Mouse (Mus musculus): ENCODE data around the gene Pstpip1.

GRCm38 (mm10) chr9:56074863-56075262 lies 14.9 kb upstream of the Pstpip1 start:
- TF ChIP-seq POLR2A (IDR thresholded peaks at IDR 0.05; ENCODE audit: borderline replicate concordance, insufficient read depth, low read length) = no peak
- no peak for TF ChIP-seq CTCF (IDR thresholded peaks at IDR 0.05; ENCODE audit: borderline replicate concordance, insufficient read depth, low read depth, low read length)
